Mouse (Mus musculus): Measurements from ENCODE around the gene Uchl1. TPM values are rescaled to one million over a fixed set of nuclear protein-coding genes. Genes with fewer than 3 reads are reported as not detected.

Uchl1 gene
- 62.5 and 66.0 TPM in 2 replicates for polyA plus RNA-seq (2015; fragmentation: Nextera tagmentation; extraction: Ambion mirVana)

GRCm38 (mm10) chr5:66675983-66676382 is at the start of gene Uchl1:
Uchl1 (plus strand) TSS chr5:66676091.
- Histone ChIP-seq H3K27ac (replicated peaks) (no peak within 1 kb of the TSS), H3K4me2 (replicated peaks; ENCODE audit: low read depth) (peak within 1 kb of the TSS; percentile 71), H3K27me3 (ENCODE audit: control insufficient read depth, insufficient read depth, low read length) (peaks cover 3% of the 10 kb centered on the region; the same call in 1 of the 2 replicates), H3K9ac (ENCODE audit: low read length) (no peak within 1 kb of the TSS), H3K9me3 (ENCODE audit: control insufficient read depth, low read length) (no peaks in the 10 kb centered on the region), H3K4me3 (ENCODE audit: low read depth, low read length) (peak within 1 kb of the TSS; percentile 43), H3K36me3 (ENCODE audit: control insufficient read depth, insufficient read depth, low read length) (no peaks in the 10 kb centered on the region), H3K4me1 (replicated peaks; ENCODE audit: control insufficient read depth, insufficient read depth) (peaks cover 6% of the 10 kb centered on the region)
- no peak for TF ChIP-seq EP300 (optimal IDR thresholded peaks at IDR 0.05)
- no peak for TF ChIP-seq CTCF (IDR thresholded peaks at IDR 0.05; ENCODE audit: low read depth)
- under 1% methylated on average over 20 of the region's 20 CpGs for WGBS
- ATAC-seq (ENCODE audit: low FRiP score, low TSS enrichment): peak; percentile 65
- peak; percentile 63 for DNase-seq (ENCODE audit: low spot score)

DNA sequence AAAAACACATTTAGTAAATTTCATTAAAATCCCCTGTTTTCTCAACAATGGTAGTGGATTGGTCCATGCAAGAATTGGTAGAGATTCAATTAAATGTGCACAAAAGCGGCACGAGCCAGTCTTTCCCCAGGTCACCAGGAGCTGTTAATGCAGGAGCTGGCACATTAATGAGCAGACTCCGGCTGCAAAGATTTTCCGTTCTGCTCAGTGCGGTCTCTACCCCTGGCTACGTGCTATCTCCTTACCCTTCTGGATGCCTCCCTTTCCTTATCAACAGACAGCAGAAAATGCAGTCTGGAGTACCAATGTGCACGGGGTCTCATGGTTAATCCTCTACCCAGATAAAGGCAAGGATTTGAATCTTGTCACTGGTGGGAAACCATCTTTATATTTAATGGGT is 48.1 kb upstream of the Uchl1 start:
- WGBS: 72% methylated on average over 7 of the region's 7 CpGs
- TF ChIP-seq CTCF (IDR thresholded peaks at IDR 0.05; ENCODE audit: low read depth) (no peak), EP300 (optimal IDR thresholded peaks at IDR 0.05) (no peak)
- Histone ChIP-seq H3K4me1 (replicated peaks; ENCODE audit: control insufficient read depth, insufficient read depth) (no peaks in the 10 kb centered on the region), H3K4me3 (ENCODE audit: low read depth, low read length) (no peak overlapping the region), H3K9ac (ENCODE audit: low read length) (no peak overlapping the region), H3K27me3 (ENCODE audit: control insufficient read depth, insufficient read depth, low read length) (no peaks in the 10 kb centered on the region), H3K36me3 (ENCODE audit: control insufficient read depth, insufficient read depth, low read length) (no peaks in the 10 kb centered on the region), H3K9me3 (ENCODE audit: control insufficient read depth, low read length) (no peaks in the 10 kb centered on the region), H3K4me2 (replicated peaks; ENCODE audit: low read depth) (no peak overlapping the region), H3K27ac (replicated peaks) (no peak overlapping the region)
- no peak for DNase-seq (ENCODE audit: low spot score)
- no peak for ATAC-seq (ENCODE audit: low FRiP score, low TSS enrichment)

- Histone ChIP-seq H3K4me3 (ENCODE audit: low read depth, low read length) (no peak overlapping the region), H3K27me3 (ENCODE audit: control insufficient read depth, insufficient read depth, low read length) (no peaks in the 10 kb centered on the region), H3K9me3 (ENCODE audit: control insufficient read depth, low read length) (no peaks in the 10 kb centered on the region), H3K27ac (replicated peaks) (no peak overlapping the region), H3K4me1 (replicated peaks; ENCODE audit: control insufficient read depth, insufficient read depth) (no peaks in the 10 kb centered on the region), H3K9ac (ENCODE audit: low read length) (no peak overlapping the region), H3K36me3 (ENCODE audit: control insufficient read depth, insufficient read depth, low read length) (no peaks in the 10 kb centered on the region), H3K4me2 (replicated peaks; ENCODE audit: low read depth) (no peak overlapping the region)
- 61% methylated on average over 10 of the region's 10 CpGs for WGBS
- no peak for DNase-seq (ENCODE audit: low spot score)
- no peak for ATAC-seq (ENCODE audit: low FRiP score, low TSS enrichment)
- no peak for TF ChIP-seq CTCF (IDR thresholded peaks at IDR 0.05; ENCODE audit: low read depth)
- TF ChIP-seq EP300 (optimal IDR thresholded peaks at IDR 0.05): no peak
These were observed 40.3 kb upstream of the Uchl1 start for GRCm38 (mm10) chr5:66635459-66636079.

DNA sequence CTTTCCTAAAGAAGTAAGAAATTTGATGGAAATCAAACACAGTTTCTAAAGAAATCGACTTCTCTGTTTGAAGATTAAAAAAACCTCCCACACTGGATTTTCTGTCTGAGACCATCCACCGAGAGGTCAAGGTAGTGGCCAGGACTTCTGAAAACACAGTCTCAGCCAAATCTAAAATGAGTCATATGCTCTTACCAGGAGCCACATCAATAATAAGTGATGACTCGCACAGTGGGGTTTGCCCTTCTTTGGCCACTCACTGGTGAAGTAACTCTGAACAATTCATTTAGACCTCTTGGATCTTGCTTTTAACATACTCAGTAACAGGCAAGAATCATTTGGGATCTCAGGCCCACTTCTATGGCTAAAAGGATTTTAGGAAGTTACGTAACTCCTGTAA is 33.7 kb upstream of the Uchl1 start:
- WGBS: 81% methylated on average over 4 of the region's 4 CpGs
- Histone ChIP-seq H3K4me2 (replicated peaks; ENCODE audit: low read depth) (no peak overlapping the region), H3K27me3 (ENCODE audit: control insufficient read depth, insufficient read depth, low read length) (no peaks in the 10 kb centered on the region), H3K9me3 (ENCODE audit: control insufficient read depth, low read length) (no peaks in the 10 kb centered on the region), H3K9ac (ENCODE audit: low read length) (no peak overlapping the region), H3K4me3 (ENCODE audit: low read depth, low read length) (no peak overlapping the region), H3K36me3 (ENCODE audit: control insufficient read depth, insufficient read depth, low read length) (no peaks in the 10 kb centered on the region), H3K4me1 (replicated peaks; ENCODE audit: control insufficient read depth, insufficient read depth) (no peaks in the 10 kb centered on the region), H3K27ac (replicated peaks) (no peak overlapping the region)
- no peak for TF ChIP-seq EP300 (optimal IDR thresholded peaks at IDR 0.05)
- TF ChIP-seq CTCF (IDR thresholded peaks at IDR 0.05; ENCODE audit: low read depth): no peak
- ATAC-seq (ENCODE audit: low FRiP score, low TSS enrichment) (no peak), DNase-seq (ENCODE audit: low spot score) (no peak)

GRCm38 (mm10) chr5:66643260-66643659 is 32.6 kb upstream of the Uchl1 start:
- Histone ChIP-seq H3K4me2 (replicated peaks; ENCODE audit: low read depth) (no peak overlapping the region), H3K9ac (ENCODE audit: low read length) (no peak overlapping the region), H3K4me1 (replicated peaks; ENCODE audit: control insufficient read depth, insufficient read depth) (no peaks in the 10 kb centered on the region), H3K4me3 (ENCODE audit: low read depth, low read length) (no peak overlapping the region), H3K27ac (replicated peaks) (no peak overlapping the region), H3K27me3 (ENCODE audit: control insufficient read depth, insufficient read depth, low read length) (no peaks in the 10 kb centered on the region), H3K36me3 (ENCODE audit: control insufficient read depth, insufficient read depth, low read length) (no peaks in the 10 kb centered on the region), H3K9me3 (ENCODE audit: control insufficient read depth, low read length) (no peaks in the 10 kb centered on the region)
- TF ChIP-seq EP300 (optimal IDR thresholded peaks at IDR 0.05) (no peak), CTCF (IDR thresholded peaks at IDR 0.05; ENCODE audit: low read depth) (no peak)
- WGBS: 80% methylated on average over 5 of the region's 5 CpGs
- no peak for DNase-seq (ENCODE audit: low spot score)
- ATAC-seq (ENCODE audit: low FRiP score, low TSS enrichment): no peak

GRCm38 (mm10) chr5:66647504-66647903 is 28.4 kb upstream of the Uchl1 start:
- H3K9ac ChIP-seq (ENCODE audit: low read length): no peak overlapping the region
- no peaks in the 10 kb centered on the region for H3K9me3 ChIP-seq (ENCODE audit: control insufficient read depth, low read length)
- H3K27ac ChIP-seq (replicated peaks): no peak overlapping the region
- no peak overlapping the region for H3K4me3 ChIP-seq (ENCODE audit: low read depth, low read length)
- WGBS: 53% methylated on average over 7 of the region's 7 CpGs
- H3K4me2 ChIP-seq (replicated peaks; ENCODE audit: low read depth): no peak overlapping the region
- TF ChIP-seq EP300 (optimal IDR thresholded peaks at IDR 0.05) (no peak), CTCF (IDR thresholded peaks at IDR 0.05; ENCODE audit: low read depth) (no peak)
- no peaks in the 10 kb centered on the region for H3K4me1 ChIP-seq (replicated peaks; ENCODE audit: control insufficient read depth, insufficient read depth)
- ATAC-seq (ENCODE audit: low FRiP score, low TSS enrichment): no peak
- DNase-seq (ENCODE audit: low spot score): no peak
- no peaks in the 10 kb centered on the region for H3K27me3 ChIP-seq (ENCODE audit: control insufficient read depth, insufficient read depth, low read length)
- no peaks in the 10 kb centered on the region for H3K36me3 ChIP-seq (ENCODE audit: control insufficient read depth, insufficient read depth, low read length)
